Mouse (Mus musculus) left cerebral cortex, postnatal 4 days (tissue): Measurements from ENCODE around the gene Trpm6. TPM values are rescaled to one million over a fixed set of nuclear protein-coding genes. Genes with fewer than 3 reads are reported as not detected.

Source experiments
- DNase-seq: peaks from one replicate; pipeline ENCODE4 v3.0.0-alpha.2; 2022
- intact Hi-C: fragments of 180-260 bp; cut with DNase I; formaldehyde crosslinking; loops from one replicate; pipeline ENCODE4 v1.15.1; 2025
- total RNA-seq, 2 experiments: library from RNA; stranded (reverse); gene quantifications; 2 replicates each; pipeline ENCODE4 v1.2.3; 2021

Gene Trpm6
- total RNA-seq, 2 experiments from 2014 or later, result 0.90 to 1.0 TPM

- intact Hi-C loops, result no loop called here
- no peak for DNase-seq
These were observed 138.0 kb downstream of the Trpm6 start for GRCm38 (mm10) chr19:18887646-18888407.

- intact Hi-C loops, result no loop called here
- peak; percentile 41 for DNase-seq
These were observed 138.8 kb downstream of the Trpm6 start for GRCm38 (mm10) chr19:18888491-18889116.

- DNase-seq, result peak; percentile 60
- intact Hi-C loops, result no loop called here
These were observed 139.4 kb downstream of the Trpm6 start for GRCm38 (mm10) chr19:18889117-18889627.

- intact Hi-C loops, result no loop called here
- no peak for DNase-seq
These were observed 139.8 kb downstream of the Trpm6 start for GRCm38 (mm10) chr19:18889632-18890031.

GRCm38 (mm10) chr19:18890216-18890615 lies 140.4 kb downstream of the Trpm6 start:
- intact Hi-C loops, result no loop called here
- DNase-seq, result no peak

GRCm38 (mm10) chr19:18898238-18898637 lies 148.5 kb downstream of the Trpm6 start:
- intact Hi-C loops, result no loop called here
- no peak for DNase-seq

- intact Hi-C loops, result no loop called here
- DNase-seq, result no peak
These were observed 152.4 kb downstream of the Trpm6 start for GRCm38 (mm10) chr19:18902041-18902693.

GRCm38 (mm10) chr19:18902694-18903067 lies 152.9 kb downstream of the Trpm6 start:
- no peak for DNase-seq
- intact Hi-C loops, result no loop called here

GRCm38 (mm10) chr19:18905511-18905910 lies 155.7 kb downstream of the Trpm6 start:
- intact Hi-C loops, result no loop called here
- DNase-seq, result no peak

- intact Hi-C loops, result no loop called here
- DNase-seq, result peak; percentile 71
These were observed 159.9 kb downstream of the Trpm6 start for GRCm38 (mm10) chr19:18909641-18910040.

GRCm38 (mm10) chr19:18911755-18912340 lies 162.1 kb downstream of the Trpm6 start:
- DNase-seq, result peak; percentile 13
- intact Hi-C loops, result no loop called here

- no peak for DNase-seq
- intact Hi-C loops, result no loop called here
These were observed 191.6 kb downstream of the Trpm6 start for GRCm38 (mm10) chr19:18941391-18941790.

Other genes starting within 250 kb of the Trpm6 start
- 10 to 100 TPM; 19.3 to 21.1 TPM for gene Ostf1, start 118.2 kb upstream of the Trpm6 start, total RNA-seq
- gene Nmrk1, start 118.0 kb upstream of the Trpm6 start, total RNA-seq, result 1 to 10 TPM; 3.2 to 5.1 TPM
- gene Carnmt1, start 79.2 kb upstream of the Trpm6 start, total RNA-seq, result 10 to 100 TPM; 10.4 to 13.0 TPM
- 10 to 100 TPM; 23.6 to 25.9 TPM for gene D030056L22Rik, start 36.8 kb upstream of the Trpm6 start, total RNA-seq